Mouse (Mus musculus) adrenal gland, postnatal 36 days (tissue): ENCODE results near the gene 3110040M04Rik. TPM values are rescaled to one million over a fixed set of nuclear protein-coding genes. Genes with fewer than 3 reads are reported as not detected.
"Not testable (repeated sequence)": the region's sequence is repeated elsewhere in the genome, so short reads cannot be mapped to it uniquely, and the experiment has no call there.

Experiments used
- DNase-seq, 2 experiments: peaks; one replicate each; pipeline ENCODE4 v3.0.0; 2021; ENCODE audit warnings: mixed read lengths in 1 of 2
- total RNA-seq, 2 experiments: library from RNA; stranded (reverse); gene quantifications; 2 replicates each; pipeline ENCODE4 v1.2.3; 2021

Gene 3110040M04Rik
- total RNA-seq, 2 experiments from 2014 or later: not detected

- not testable (repeated sequence) for DNase-seq
Measured at GRCm38 (mm10) chr1:151192739-151193138, 11.2 kb upstream of the 3110040M04Rik start.

- not testable (repeated sequence) for DNase-seq
Measured at GRCm38 (mm10) chr1:151195986-151196385, 7.9 kb upstream of the 3110040M04Rik start.

- DNase-seq: not testable (repeated sequence)
Measured at GRCm38 (mm10) chr1:151196690-151197089, 7.2 kb upstream of the 3110040M04Rik start.

- DNase-seq: not testable (repeated sequence)
Measured at GRCm38 (mm10) chr1:151198120-151198519, 5.8 kb upstream of the 3110040M04Rik start, which contains the start of gene Gm47995. Gene Gm47995 (plus strand): TSS chr1:151198448.

- not testable (repeated sequence) for DNase-seq
Measured at GRCm38 (mm10) chr1:151200620-151201019, 3.3 kb upstream of the 3110040M04Rik start.

GRCm38 (mm10) chr1:151202771-151203170 is 1.1 kb upstream of the 3110040M04Rik start:
- not testable (repeated sequence) for DNase-seq

GRCm38 (mm10) chr1:151208493-151208892 is 4.6 kb downstream of the 3110040M04Rik start:
- DNase-seq: not testable (repeated sequence)

GRCm38 (mm10) chr1:151208944-151209343 is 5.0 kb downstream of the 3110040M04Rik start:
- not testable (repeated sequence) for DNase-seq

- not testable (repeated sequence) for DNase-seq
Measured at GRCm38 (mm10) chr1:151209824-151210355, 6.0 kb downstream of the 3110040M04Rik start, which contains the start of gene Gm47996. Gene Gm47996 (plus strand): TSS chr1:151210131.

GRCm38 (mm10) chr1:151211666-151212065 is 7.7 kb downstream of the 3110040M04Rik start:
- DNase-seq: not testable (repeated sequence)

- DNase-seq: no peak
Measured at GRCm38 (mm10) chr1:151214862-151215261, 10.9 kb downstream of the 3110040M04Rik start.

- DNase-seq: no peak
Measured at GRCm38 (mm10) chr1:151215985-151216384, 12.1 kb downstream of the 3110040M04Rik start.

- no peak for DNase-seq
Measured at GRCm38 (mm10) chr1:151216417-151216816, 12.5 kb downstream of the 3110040M04Rik start.

- no peak for DNase-seq
Measured at GRCm38 (mm10) chr1:151219045-151219444, 15.1 kb downstream of the 3110040M04Rik start.

- no peak for DNase-seq
Measured at GRCm38 (mm10) chr1:151220098-151220497, 16.2 kb downstream of the 3110040M04Rik start.

- no peak for DNase-seq
Measured at GRCm38 (mm10) chr1:151222561-151223267, 18.8 kb downstream of the 3110040M04Rik start.

GRCm38 (mm10) chr1:151223377-151223776 is 19.5 kb downstream of the 3110040M04Rik start:
- DNase-seq: no peak

GRCm38 (mm10) chr1:151224536-151224935 is 20.6 kb downstream of the 3110040M04Rik start:
- no peak for DNase-seq

- DNase-seq: no peak
Measured at GRCm38 (mm10) chr1:151227506-151227905, 23.6 kb downstream of the 3110040M04Rik start.

GRCm38 (mm10) chr1:151228320-151228989 is 24.5 kb downstream of the 3110040M04Rik start:
- no peak for DNase-seq

- DNase-seq: no peak
Measured at GRCm38 (mm10) chr1:151232346-151232745, 28.4 kb downstream of the 3110040M04Rik start.

GRCm38 (mm10) chr1:151233756-151234155 is 29.8 kb downstream of the 3110040M04Rik start:
- peak in 1 of 2 experiments; percentile 4 for DNase-seq

- DNase-seq: no peak
Measured at GRCm38 (mm10) chr1:151235574-151235973, 31.7 kb downstream of the 3110040M04Rik start.
